Mouse (Mus musculus): ENCODE results near the gene Hunk.

GRCm38 (mm10) chr16:90485599-90485998, 99.8 kb downstream of the Hunk start:
- TF ChIP-seq POLR2A (IDR thresholded peaks at IDR 0.05; ENCODE audit: control insufficient read depth, extremely low read depth, insufficient read depth, low read length, poor library complexity) (no peak), CTCF (IDR thresholded peaks at IDR 0.05; ENCODE audit: borderline replicate concordance, control insufficient read depth, extremely low read depth, insufficient read depth, low read length, poor library complexity) (no peak)

Measured in thymus, adult 2 months (tissue).